12 mouse cellular contexts compared by ENCODE assay signal in genomic region chr7:89411346-89411745, GRCm38 (mm10). TPM values are rescaled to one million over a fixed set of nuclear protein-coding genes. Genes with fewer than 3 reads are reported as not detected.
DNase-seq lines count a peak whose midpoint lies in the region; ATAC-seq lines count a peak whose summit lies in the region.
"Had no signal": no experiment of that assay in that cellular context is flagged by ENCODE, and none has a peak within 500 bp of the region (broad histone marks: within the 10 kb centered on the region; RNA-seq: fewer than 3 reads in every experiment).

No protein-coding gene starts in this region.

- 68% methylated on average over 3 of the region's 3 CpGs for WGBS in heart, embryonic 11.5 days (ENCODE audit: insufficient replicate concordance)

- peaks cover 16% of the 10 kb centered on the region; the same call in 1 of the 2 replicates for H3K4me1 ChIP-seq in heart, embryonic 11.5 days (ENCODE audit: control insufficient read depth, insufficient read depth, low read length)

- H3K9ac ChIP-seq in heart, embryonic 11.5 days (ENCODE audit: low read depth, low read length): no peak overlapping the region
- H3K9ac ChIP-seq: heart, embryonic 15.5 days; neural tube, embryonic 13.5 days had no signal

- H3K36me3 ChIP-seq in heart, embryonic 11.5 days (ENCODE audit: control insufficient read depth, insufficient read depth, low read length): peaks cover 8% of the 10 kb centered on the region; the same call in 1 of the 2 replicates
- H3K36me3 ChIP-seq: neural tube, embryonic 13.5 days had no signal

- no peak for DNase-seq in heart, adult 9 months (ENCODE audit: low spot score in 2 of 2)
- peak; percentile 73 for DNase-seq in kidney, postnatal 10 days
- no peak for DNase-seq in layer of hippocampus, postnatal 36 days
- no peak for DNase-seq in gastrocnemius, postnatal 4 days (ENCODE audit: low spot score in 2 of 2)
- no peak for DNase-seq in layer of hippocampus, adult 11-12 months (ENCODE audit: low spot score)
- DNase-seq: cerebellum, adult 8-10 months; thymus, postnatal 25 days had no signal

- ATAC-seq in heart, embryonic 11.5 days (replicated peaks; ENCODE audit: insufficient number of reproducible peaks, low FRiP score, low TSS enrichment): 0 out of 2 replicates have a peak, but pooled peaks have one; percentile 35
- ATAC-seq in granulocyte monocyte progenitor cell, adult 5-6 weeks (replicated peaks; ENCODE audit: poor library complexity, severe bottlenecking): peak; percentile 83
- peak; percentile 78 for ATAC-seq in megakaryocyte, adult 5-6 weeks (ENCODE audit: poor library complexity, severe bottlenecking)

- no peaks in the 10 kb centered on the region for H3K27me3 ChIP-seq in heart, embryonic 11.5 days (ENCODE audit: control insufficient read depth, insufficient read depth, low read length)
- H3K27me3 ChIP-seq: heart, embryonic 15.5 days; neural tube, embryonic 13.5 days had no signal

- no peak overlapping the region for H3K4me2 ChIP-seq in heart, embryonic 11.5 days
- H3K4me2 ChIP-seq: heart, embryonic 15.5 days; neural tube, embryonic 13.5 days had no signal

- H3K27ac ChIP-seq in heart, embryonic 11.5 days (ENCODE audit: low read depth, low read length): no peak overlapping the region
- H3K27ac ChIP-seq: heart, embryonic 15.5 days; neural tube, embryonic 13.5 days had no signal

- H3K9me3 ChIP-seq in heart, embryonic 11.5 days (replicated peaks; ENCODE audit: control insufficient read depth, low read length): no peaks in the 10 kb centered on the region
- H3K9me3 ChIP-seq: heart, embryonic 15.5 days; neural tube, embryonic 13.5 days had no signal

- no peak overlapping the region for H3K4me3 ChIP-seq in heart, embryonic 11.5 days (ENCODE audit: low read depth, low read length)
- H3K4me3 ChIP-seq: heart, embryonic 15.5 days; neural tube, embryonic 13.5 days had no signal

RNA-seq across cellular contexts. Expression of gene Fzd4, which starts 7.2 kb away (rescaled TPM):
- polyA plus RNA-seq in heart, embryonic 11.5 days (2014; fragmentation: Nextera tagmentation; extraction: Ambion mirVana): 9.8 and 12.1 TPM in 2 replicates
- 0.34 and 2.4 TPM in 2 replicates for total RNA-seq in granulocyte monocyte progenitor cell, adult 5-6 weeks (2014; fragmentation: Nextera tagmentation)
- total RNA-seq in granulocyte monocyte progenitor cell, adult 5-6 weeks (2017): 0.78 and 1.1 TPM in 2 replicates
- total RNA-seq in megakaryocyte, adult 5-6 weeks (2015): 4.8 TPM in 2 replicates
- 4.0 and 5.0 TPM in 2 replicates for total RNA-seq in megakaryocyte, adult 5-6 weeks (2017)
- total RNA-seq in layer of hippocampus, postnatal 36 days (2021): 1 to 10 TPM; 7.4 to 9.0 TPM
- total RNA-seq in gastrocnemius, postnatal 4 days (2021): 10 to 100 TPM; 43.9 to 44.1 TPM

RNA-seq across cellular contexts. Expression of gene Tmem135, which starts 7.3 kb away (rescaled TPM):
- polyA plus RNA-seq in heart, embryonic 11.5 days (2014; fragmentation: Nextera tagmentation; extraction: Ambion mirVana): 27.2 and 30.4 TPM in 2 replicates
- total RNA-seq in granulocyte monocyte progenitor cell, adult 5-6 weeks (2014; fragmentation: Nextera tagmentation): 21.5 and 23.1 TPM in 2 replicates
- total RNA-seq in granulocyte monocyte progenitor cell, adult 5-6 weeks (2017): 18.1 and 18.9 TPM in 2 replicates
- total RNA-seq in megakaryocyte, adult 5-6 weeks (2015): 29.9 and 31.6 TPM in 2 replicates
- total RNA-seq in megakaryocyte, adult 5-6 weeks (2017): 18.7 and 26.5 TPM in 2 replicates
- total RNA-seq in layer of hippocampus, postnatal 36 days (2021): 10 to 100 TPM; 72.9 to 82.2 TPM
- total RNA-seq in gastrocnemius, postnatal 4 days (2021): 10 to 100 TPM; 26.2 to 27.6 TPM

Comparison
In these comparisons a context has a peak if more than half of its experiments do, and no peak if none do; other contexts are left out.
1. RNA of gene Fzd4, which starts 7.2 kb away (total RNA-seq): 43.9 to 44.1 TPM in gastrocnemius, postnatal 4 days; 7.4 to 9.0 TPM in layer of hippocampus, postnatal 36 days, 4.0 to 5.0 TPM in megakaryocyte, adult 5-6 weeks and 0.34 to 2.4 TPM in granulocyte monocyte progenitor cell, adult 5-6 weeks; every median in the first group is over 4 times any median in the second.
2. Peak in every context shown above with its lines, with median percentiles within 50 percentile points of each other: ATAC-seq.